Mouse (Mus musculus) B cell, adult 2 months (primary cell): Measurements from ENCODE around the gene Sf1.

Experiments used
- DNase-seq, 2 experiments: peaks; one replicate each; pipeline ENCODE4 v3.0.0; 2022

Sf1 gene

GRCm38 (mm10) chr19:6363411-6364240 lies at the start of gene Sf1:
Gene Sf1 (plus strand): TSS chr19:6363690.
- peak; percentile 100 for DNase-seq

- DNase-seq, result no peak
Measured at GRCm38 (mm10) chr19:6313796-6314195, 49.7 kb upstream of the Sf1 start.

- no peak for DNase-seq
Measured at GRCm38 (mm10) chr19:6314513-6314912, 49.0 kb upstream of the Sf1 start.

GRCm38 (mm10) chr19:6315573-6315972 lies 47.9 kb upstream of the Sf1 start:
- DNase-seq, result no peak

- no peak for DNase-seq
Measured at GRCm38 (mm10) chr19:6318145-6318544, 45.3 kb upstream of the Sf1 start.

GRCm38 (mm10) chr19:6321358-6321757 lies 42.1 kb upstream of the Sf1 start:
- no peak for DNase-seq

GRCm38 (mm10) chr19:6321786-6322621 lies 41.5 kb upstream of the Sf1 start:
- no peak for DNase-seq

GRCm38 (mm10) chr19:6324751-6325150 lies 38.7 kb upstream of the Sf1 start:
- DNase-seq, result no peak

GRCm38 (mm10) chr19:6331178-6331577 lies 32.3 kb upstream of the Sf1 start:
- no peak for DNase-seq

GRCm38 (mm10) chr19:6331719-6332516 lies 31.6 kb upstream of the Sf1 start:
- peak; percentile 74 to 77 for DNase-seq

- no peak for DNase-seq
Measured at GRCm38 (mm10) chr19:6333761-6334595, 29.5 kb upstream of the Sf1 start.

- DNase-seq, result peak; percentile 84 to 86
Measured at GRCm38 (mm10) chr19:6334673-6335457, 28.6 kb upstream of the Sf1 start, which contains the start of gene Men1. Gene Men1 (plus strand): TSS chr19:6334979.

GRCm38 (mm10) chr19:6335458-6335827 lies 28.0 kb upstream of the Sf1 start:
- DNase-seq, result no peak

GRCm38 (mm10) chr19:6336920-6337319 lies 26.6 kb upstream of the Sf1 start:
- no peak for DNase-seq

- no peak for DNase-seq
Measured at GRCm38 (mm10) chr19:6338171-6338570, 25.3 kb upstream of the Sf1 start.

- no peak for DNase-seq
Measured at GRCm38 (mm10) chr19:6338716-6339115, 24.8 kb upstream of the Sf1 start.

GRCm38 (mm10) chr19:6339191-6339590 lies 24.3 kb upstream of the Sf1 start:
- DNase-seq, result no peak

- peak; percentile 73 to 74 for DNase-seq
Measured at GRCm38 (mm10) chr19:6339890-6340504, 23.5 kb upstream of the Sf1 start.

- DNase-seq, result peak; percentile 93
Measured at GRCm38 (mm10) chr19:6340524-6341452, 22.7 kb upstream of the Sf1 start, which contains the start of gene Map4k2. Gene Map4k2 (plus strand): TSS chr19:6341135.
